In the genomic region with DNA sequence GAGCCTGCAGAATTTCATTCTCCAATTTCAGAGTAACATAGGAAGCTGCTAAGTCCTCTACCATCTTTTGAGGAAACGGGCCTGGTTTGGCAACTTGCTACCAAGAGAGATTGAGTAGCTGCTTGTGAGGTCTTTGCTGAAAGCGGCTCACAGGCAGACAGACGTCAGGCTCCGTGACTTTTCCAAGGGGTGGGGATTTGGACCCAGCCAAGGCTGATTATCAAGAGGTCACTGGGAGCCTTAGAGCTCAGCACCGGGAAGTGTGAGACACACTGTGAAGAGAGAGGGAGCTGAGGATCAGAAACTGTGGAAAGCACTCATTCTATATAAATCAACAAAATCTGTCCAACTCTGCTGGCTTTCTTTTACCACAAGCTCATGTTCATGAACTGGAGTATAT, we compare ENCODE assay signal across 10 mouse cellular contexts. TPM values are rescaled to one million over a fixed set of nuclear protein-coding genes. Genes with fewer than 3 reads are reported as not detected.
DNase-seq lines count a peak whose midpoint lies in the region; ATAC-seq and TF ChIP-seq lines count a peak whose summit lies in the region.
"Had no signal": no experiment of that assay in that cellular context is flagged by ENCODE, and none has a peak within 500 bp of the region (broad histone marks: within the 10 kb centered on the region; RNA-seq: fewer than 3 reads in every experiment).

No protein-coding gene starts in this region.

- no peaks in the 10 kb centered on the region for H3K4me1 ChIP-seq in limb, embryonic 12.5 days (replicated peaks)
- H3K4me1 ChIP-seq in stomach, postnatal 0 days (replicated peaks; ENCODE audit: control insufficient read depth, insufficient read depth): no peaks in the 10 kb centered on the region
- H3K4me1 ChIP-seq: intestine, embryonic 15.5 days had no signal

- TF ChIP-seq EP300 in stomach, postnatal 0 days (optimal IDR thresholded peaks at IDR 0.05): no peak

- H3K4me2 ChIP-seq in limb, embryonic 12.5 days: 0 out of 2 replicates have a peak overlapping the region, but pooled peaks have one; percentile 26
- peak overlapping the region; percentile 29 for H3K4me2 ChIP-seq in stomach, postnatal 0 days (replicated peaks; ENCODE audit: low read depth)

- TF ChIP-seq CTCF in stomach, postnatal 0 days (IDR thresholded peaks at IDR 0.05; ENCODE audit: low read depth): no peak

- H3K27ac ChIP-seq in limb, embryonic 12.5 days: peak overlapping the region; percentile 73
- peak overlapping the region; percentile 13; the same call in 1 of the 2 replicates for H3K27ac ChIP-seq in stomach, postnatal 0 days (replicated peaks)
- H3K27ac ChIP-seq: intestine, embryonic 15.5 days had no signal

- peak overlapping the region; percentile 16; the same call in 1 of the 2 replicates for H3K4me3 ChIP-seq in limb, embryonic 12.5 days (replicated peaks)
- peak overlapping the region; percentile 23 for H3K4me3 ChIP-seq in stomach, postnatal 0 days (ENCODE audit: low read depth, low read length)
- H3K4me3 ChIP-seq: intestine, embryonic 15.5 days had no signal

- peaks cover 9% of the 10 kb centered on the region for H3K9me3 ChIP-seq in limb, embryonic 12.5 days
- 0 out of 2 replicates have a peak, but pooled peaks cover 3% of the 10 kb centered on the region for H3K9me3 ChIP-seq in stomach, postnatal 0 days (ENCODE audit: control insufficient read depth, low read length)
- H3K9me3 ChIP-seq: intestine, embryonic 15.5 days had no signal

- H3K27me3 ChIP-seq in limb, embryonic 12.5 days: no peaks in the 10 kb centered on the region
- no peaks in the 10 kb centered on the region for H3K27me3 ChIP-seq in stomach, postnatal 0 days (ENCODE audit: control insufficient read depth, insufficient read depth, low read length)
- H3K27me3 ChIP-seq: intestine, embryonic 15.5 days had no signal

- no peak for ATAC-seq in limb, embryonic 12.5 days (ENCODE audit: insufficient number of reproducible peaks, insufficient read depth, low FRiP score, low TSS enrichment, low read depth)
- 0 out of 2 replicates have a peak, but pooled peaks have one; percentile 47 for ATAC-seq in stomach, postnatal 0 days (ENCODE audit: low FRiP score, low TSS enrichment)
- ATAC-seq: intestine, embryonic 15.5 days had no signal

- DNase-seq in kidney, postnatal 10 days: peak; percentile 13
- no peak for DNase-seq in kidney, adult 11 months
- peak; percentile 19 for DNase-seq in heart, adult 8-10 months (ENCODE audit: low spot score)
- DNase-seq in stomach, postnatal 0 days (ENCODE audit: low spot score): peak; percentile 20
- DNase-seq in thymus, adult 18-20 months: no peak
- no peak for DNase-seq in ovary, postnatal 36 days (ENCODE audit: low spot score)
- no peak for DNase-seq in thymus, postnatal 14 days

- H3K36me3 ChIP-seq in limb, embryonic 12.5 days: peaks cover 4% of the 10 kb centered on the region; the same call in 1 of the 2 replicates
- H3K36me3 ChIP-seq in stomach, postnatal 0 days (ENCODE audit: control insufficient read depth, insufficient read depth, low read length): no peaks in the 10 kb centered on the region
- H3K36me3 ChIP-seq: intestine, embryonic 15.5 days had no signal

- H3K9ac ChIP-seq in limb, embryonic 12.5 days (replicated peaks): no peak overlapping the region
- H3K9ac ChIP-seq in stomach, postnatal 0 days (ENCODE audit: low read length): no peak overlapping the region
- H3K9ac ChIP-seq: intestine, embryonic 15.5 days had no signal

- WGBS in limb, embryonic 12.5 days: 38% methylated on average over 5 of the region's 5 CpGs
- WGBS in stomach, postnatal 0 days: 27% methylated on average over 5 of the region's 5 CpGs

RNA-seq across cellular contexts. Expression of gene Rtl3, which starts 0.9 kb away (rescaled TPM):
- total RNA-seq in heart, adult 8-10 months (2022): 1 to 10 TPM in 2 of 4 experiments, under 1 TPM in 2; 0.52 to 1.8 (median 0.91) TPM
- polyA plus RNA-seq in limb, embryonic 12.5 days (2016; fragmentation: Nextera tagmentation; extraction: Ambion mirVana): 14.1 and 20.5 TPM in 2 replicates
- 11.2 and 12.2 TPM in 2 replicates for polyA plus RNA-seq in stomach, postnatal 0 days (2015; fragmentation: Nextera tagmentation; extraction: Ambion mirVana)
- total RNA-seq: common myeloid progenitor, adult 5-6 weeks had no signal

Comparison
In these comparisons a context has a peak if more than half of its experiments do, and no peak if none do; other contexts are left out.
1. DNase-seq: peak in kidney, postnatal 10 days (single experiment), heart, adult 8-10 months (single experiment) and stomach, postnatal 0 days (single experiment); none in kidney, adult 11 months (single experiment), thymus, adult 18-20 months (0 of 2), ovary, postnatal 36 days (single experiment) and thymus, postnatal 14 days (single experiment).